Mouse (Mus musculus): ENCODE data around the gene Myom3. TPM values are rescaled to one million over a fixed set of nuclear protein-coding genes. Genes with fewer than 3 reads are reported as not detected.
"Not testable (repeated sequence)": the region's sequence is repeated elsewhere in the genome, so short reads cannot be mapped to it uniquely, and the experiment has no call there.

Myom3 gene
- polyA plus RNA-seq (2012; rRNA removed) (8.1 and 12.7 TPM in 2 replicates), polyA plus RNA-seq (2014; fragmentation: Nextera tagmentation; extraction: Ambion mirVana) (2.5 and 5.0 TPM in 2 replicates)

DNA sequence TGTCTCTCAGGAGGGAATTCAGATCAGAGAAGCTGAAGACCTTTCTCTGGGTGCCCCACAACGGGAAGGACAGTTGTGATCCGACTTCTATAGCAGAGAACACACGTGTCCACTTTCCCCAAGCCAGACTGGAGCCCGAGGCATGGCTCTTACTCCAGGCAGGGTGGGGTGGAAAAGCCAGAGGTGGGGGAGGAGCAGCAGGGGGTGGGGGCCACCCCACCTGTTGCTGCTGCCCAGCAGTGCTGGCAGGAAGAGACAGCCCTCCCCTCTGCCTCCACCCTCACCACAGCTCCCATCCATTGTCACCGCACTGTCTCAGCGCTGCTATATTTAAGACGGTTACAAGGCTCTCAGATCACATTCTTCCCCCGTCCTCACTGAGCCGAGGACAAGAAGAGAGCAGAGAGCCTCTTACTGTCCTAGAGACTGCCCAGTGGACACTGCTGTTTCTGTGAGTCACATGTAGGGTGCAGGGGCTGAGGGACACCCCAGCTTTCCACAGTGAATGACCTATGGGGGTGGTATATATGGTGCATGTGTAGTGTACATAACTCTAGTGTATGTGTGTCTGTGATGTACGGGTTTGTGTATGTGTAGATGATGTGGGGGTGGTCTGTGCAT, at the start of gene Myom3:
Myom3 (plus strand) TSS at position 360 of the 621 bp plus-strand sequence.
- Histone ChIP-seq H3K9ac (ENCODE audit: low read depth, low read length, severe bottlenecking) (no peak within 1 kb of the TSS), H3K27ac (replicated peaks; ENCODE audit: low read depth, low read length) (no peak within 1 kb of the TSS), H3K36me3 (ENCODE audit: control insufficient read depth, insufficient read depth, low read length) (no peaks in the 10 kb centered on the region), H3K4me1 (ENCODE audit: control insufficient read depth, insufficient read depth, low read length) (peaks cover 9% of the 10 kb centered on the region; the same call in 1 of the 2 replicates), H3K27me3 (ENCODE audit: control insufficient read depth, insufficient read depth, low read length) (no peaks in the 10 kb centered on the region), H3K9me3 (ENCODE audit: control insufficient read depth, low read length) (0 out of 2 replicates have a peak, but pooled peaks cover 7% of the 10 kb centered on the region), H3K4me3 (replicated peaks; ENCODE audit: low read length) (no peak within 1 kb of the TSS), H3K4me2 (replicated peaks; ENCODE audit: low read depth, low read length, severe bottlenecking) (no peak within 1 kb of the TSS)
- DNase-seq (ENCODE audit: low spot score) (no peak), ATAC-seq (ENCODE audit: low FRiP score, low read depth) (peak; percentile 58; the same call in 1 of the 2 replicates)
- 45% methylated on average over 10 of the region's 10 CpGs for WGBS
- TF ChIP-seq POLR2A (IDR thresholded peaks at IDR 0.05; ENCODE audit: borderline replicate concordance, extremely low read depth, insufficient read depth, insufficient read length): no peak

DNA sequence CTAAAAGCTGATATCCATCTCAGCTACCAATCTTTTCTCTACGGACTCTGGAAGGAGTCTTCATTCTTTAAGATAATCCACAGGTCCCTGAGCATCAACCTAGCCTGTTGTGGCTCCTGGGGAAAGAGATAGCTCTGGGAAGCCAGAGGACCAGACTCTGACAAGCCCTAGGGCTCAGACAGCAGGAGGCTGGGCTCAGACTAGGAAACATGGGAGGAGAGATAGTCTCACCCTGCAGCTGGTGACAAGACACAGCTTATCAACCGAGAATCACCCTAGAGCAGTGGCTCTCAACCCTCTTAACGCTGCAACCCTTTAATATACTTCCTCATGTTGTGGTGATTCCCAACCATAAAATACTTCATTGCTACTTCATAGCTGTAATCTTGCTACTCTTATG, 49.1 kb upstream of the Myom3 start:
- ATAC-seq (ENCODE audit: low FRiP score, low read depth): no peak
- TF ChIP-seq POLR2A (IDR thresholded peaks at IDR 0.05; ENCODE audit: borderline replicate concordance, extremely low read depth, insufficient read depth, insufficient read length): no peak
- Histone ChIP-seq H3K27ac (replicated peaks; ENCODE audit: low read depth, low read length) (no peak overlapping the region), H3K9ac (ENCODE audit: low read depth, low read length, severe bottlenecking) (no peak overlapping the region), H3K4me1 (ENCODE audit: control insufficient read depth, insufficient read depth, low read length) (no peaks in the 10 kb centered on the region), H3K4me3 (replicated peaks; ENCODE audit: low read length) (no peak overlapping the region), H3K36me3 (ENCODE audit: control insufficient read depth, insufficient read depth, low read length) (no peaks in the 10 kb centered on the region), H3K27me3 (ENCODE audit: control insufficient read depth, insufficient read depth, low read length) (no peaks in the 10 kb centered on the region), H3K9me3 (ENCODE audit: control insufficient read depth, low read length) (no peaks in the 10 kb centered on the region), H3K4me2 (replicated peaks; ENCODE audit: low read depth, low read length, severe bottlenecking) (no peak overlapping the region)
- WGBS: 81% methylated on average over 3 of the region's 3 CpGs
- DNase-seq (ENCODE audit: low spot score): no peak

GRCm38 (mm10) chr4:135714776-135715175, 44.7 kb upstream of the Myom3 start:
- H3K4me3 ChIP-seq (replicated peaks; ENCODE audit: low read length): no peak overlapping the region
- no peaks in the 10 kb centered on the region for H3K9me3 ChIP-seq (ENCODE audit: control insufficient read depth, low read length)
- no peak overlapping the region for H3K9ac ChIP-seq (ENCODE audit: low read depth, low read length, severe bottlenecking)
- no peaks in the 10 kb centered on the region for H3K36me3 ChIP-seq (ENCODE audit: control insufficient read depth, insufficient read depth, low read length)
- no peak overlapping the region for H3K4me2 ChIP-seq (replicated peaks; ENCODE audit: low read depth, low read length, severe bottlenecking)
- WGBS: 80% methylated on average over 8 of the region's 8 CpGs
- no peaks in the 10 kb centered on the region for H3K4me1 ChIP-seq (ENCODE audit: control insufficient read depth, insufficient read depth, low read length)
- no peaks in the 10 kb centered on the region for H3K27me3 ChIP-seq (ENCODE audit: control insufficient read depth, insufficient read depth, low read length)
- no peak for DNase-seq (ENCODE audit: low spot score)
- no peak for TF ChIP-seq POLR2A (IDR thresholded peaks at IDR 0.05; ENCODE audit: borderline replicate concordance, extremely low read depth, insufficient read depth, insufficient read length)
- H3K27ac ChIP-seq (replicated peaks; ENCODE audit: low read depth, low read length): no peak overlapping the region
- no peak for ATAC-seq (ENCODE audit: low FRiP score, low read depth)

GRCm38 (mm10) chr4:135716438-135716837, 43.1 kb upstream of the Myom3 start:
- H3K9me3 ChIP-seq (ENCODE audit: control insufficient read depth, low read length); DNase-seq (ENCODE audit: low spot score); H3K9ac ChIP-seq (ENCODE audit: low read depth, low read length, severe bottlenecking); H3K27me3 ChIP-seq (ENCODE audit: control insufficient read depth, insufficient read depth, low read length); ATAC-seq (ENCODE audit: low FRiP score, low read depth); H3K4me2 ChIP-seq (replicated peaks; ENCODE audit: low read depth, low read length, severe bottlenecking); H3K4me1 ChIP-seq (ENCODE audit: control insufficient read depth, insufficient read depth, low read length); H3K36me3 ChIP-seq (ENCODE audit: control insufficient read depth, insufficient read depth, low read length); H3K27ac ChIP-seq (replicated peaks; ENCODE audit: low read depth, low read length); H3K4me3 ChIP-seq (replicated peaks; ENCODE audit: low read length): not testable (repeated sequence)
- 94% methylated on average over 11 of the region's 11 CpGs for WGBS

DNA sequence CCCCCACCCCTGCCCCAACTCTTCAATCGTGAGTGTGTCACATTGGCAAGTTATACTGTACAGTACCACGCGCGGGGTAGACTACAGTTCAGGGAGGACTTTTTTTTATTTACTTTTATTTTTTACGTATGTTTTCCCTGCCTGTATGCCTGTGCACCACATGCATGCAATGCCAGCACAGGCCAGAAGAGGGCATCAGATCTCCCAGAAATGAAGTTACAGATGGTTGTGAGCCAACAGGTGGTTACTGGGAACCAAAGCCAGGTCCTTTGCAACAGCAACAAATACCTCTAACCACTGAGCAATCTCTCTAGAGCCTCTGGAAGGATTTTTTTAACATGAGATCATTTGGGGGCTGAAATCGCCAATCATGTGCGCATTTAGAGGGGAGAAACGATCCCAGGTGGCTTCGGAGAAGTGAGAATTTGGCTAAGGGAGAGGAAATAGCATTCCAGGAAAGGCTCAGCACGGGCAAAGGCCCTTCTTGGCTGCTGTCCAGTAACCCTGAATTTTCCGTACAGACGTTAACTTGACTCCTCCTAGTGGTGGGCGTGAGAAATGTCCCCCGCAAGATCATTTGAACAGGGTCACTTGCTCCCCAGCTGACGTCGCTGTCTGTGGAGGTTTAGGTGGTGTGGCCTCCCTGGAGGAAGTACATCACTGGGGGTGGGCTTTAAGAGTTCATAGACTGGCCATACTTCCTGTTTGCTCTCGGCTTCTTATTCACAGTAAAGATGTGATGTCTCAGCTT, 36.8 kb upstream of the Myom3 start:
- 68% methylated on average over 17 of the region's 17 CpGs for WGBS
- no peak overlapping the region for H3K4me3 ChIP-seq (replicated peaks; ENCODE audit: low read length)
- no peak for ATAC-seq (ENCODE audit: low FRiP score, low read depth)
- no peak overlapping the region for H3K27ac ChIP-seq (replicated peaks; ENCODE audit: low read depth, low read length)
- no peak overlapping the region for H3K9ac ChIP-seq (ENCODE audit: low read depth, low read length, severe bottlenecking)
- H3K27me3 ChIP-seq (ENCODE audit: control insufficient read depth, insufficient read depth, low read length): no peaks in the 10 kb centered on the region
- H3K9me3 ChIP-seq (ENCODE audit: control insufficient read depth, low read length): 0 out of 2 replicates have a peak, but pooled peaks cover 5% of the 10 kb centered on the region
- no peak for DNase-seq (ENCODE audit: low spot score)
- no peak for TF ChIP-seq POLR2A (IDR thresholded peaks at IDR 0.05; ENCODE audit: borderline replicate concordance, extremely low read depth, insufficient read depth, insufficient read length)
- H3K36me3 ChIP-seq (ENCODE audit: control insufficient read depth, insufficient read depth, low read length): no peaks in the 10 kb centered on the region
- no peak overlapping the region for H3K4me2 ChIP-seq (replicated peaks; ENCODE audit: low read depth, low read length, severe bottlenecking)
- H3K4me1 ChIP-seq (ENCODE audit: control insufficient read depth, insufficient read depth, low read length): 0 out of 2 replicates have a peak, but pooled peaks cover 2% of the 10 kb centered on the region
